Mouse (Mus musculus) midbrain, embryonic 15.5 days (tissue): ENCODE data around the gene Acot13. TPM values are rescaled to one million over a fixed set of nuclear protein-coding genes. Genes with fewer than 3 reads are reported as not detected.
A peak's percentile ranks its signal among the peaks of the same experiment; 100 is the strongest.

Source experiments
- ATAC-seq: fragments of 200-750 bp; cut with Nextera tagmentation; replicated peaks from 2 replicates; pipeline ENCODE4 v1.8.0; 2017; ENCODE audit warnings: moderate TSS enrichment
- H3K27ac ChIP-seq: fragments of 300-500 bp; sonication (generic); 2 replicates; pipeline ENCODE4 v1.5.1; 2015; ENCODE audit warnings: mild to moderate bottlenecking, inconsistent platforms
- H3K27me3 ChIP-seq: fragments of 300-500 bp; sonication (generic); replicated peaks from 2 replicates; pipeline ENCODE4 v1.6.1; 2015; ENCODE audit warnings: inconsistent platforms
- H3K36me3 ChIP-seq: fragments of 300-500 bp; sonication (generic); replicated peaks from 2 replicates; pipeline ENCODE4 v1.6.1; 2015; ENCODE audit warnings: inconsistent platforms
- H3K4me1 ChIP-seq: fragments of 300-500 bp; sonication (generic); 2 replicates; pipeline ENCODE4 v1.6.1; 2015; ENCODE audit warnings: inconsistent platforms
- H3K4me2 ChIP-seq: fragments of 300-500 bp; sonication (generic); 2 replicates; pipeline ENCODE4 v1.6.1; 2015; ENCODE audit warnings: inconsistent platforms, mild to moderate bottlenecking, moderate library complexity
- H3K4me3 ChIP-seq: fragments of 300-500 bp; sonication (generic); 2 replicates; pipeline ENCODE4 v1.5.1; 2015; ENCODE audit warnings: mild to moderate bottlenecking, inconsistent platforms
- H3K9ac ChIP-seq: fragments of 300-500 bp; sonication (generic); 2 replicates; pipeline ENCODE4 v1.6.1; 2015; ENCODE audit warnings: mild to moderate bottlenecking, inconsistent platforms
- H3K9me3 ChIP-seq: fragments of 300-500 bp; sonication (generic); 2 replicates; pipeline ENCODE4 v1.6.1; 2016; ENCODE audit warnings: inconsistent platforms
- WGBS: fragments of 180-500 bp; shearing (Covaris S2); methylation state at CpG from one replicate; pipeline ENCODE4 v1.1.7; 2015; ENCODE audit warnings: mixed read lengths; 5-methylcytosine and 5-hydroxymethylcytosine counted together
- polyA plus RNA-seq: library from polyadenylated mRNA; unstranded; fragments of >200 nt; fragmentation: Nextera tagmentation; extraction: Ambion mirVana; gene quantifications from 2 replicates; pipeline ENCODE4 v1.2.1, GENCODE M21; 2015

Gene Acot13
- polyA plus RNA-seq, result 43.5 and 49.2 TPM in 2 replicates

DNA sequence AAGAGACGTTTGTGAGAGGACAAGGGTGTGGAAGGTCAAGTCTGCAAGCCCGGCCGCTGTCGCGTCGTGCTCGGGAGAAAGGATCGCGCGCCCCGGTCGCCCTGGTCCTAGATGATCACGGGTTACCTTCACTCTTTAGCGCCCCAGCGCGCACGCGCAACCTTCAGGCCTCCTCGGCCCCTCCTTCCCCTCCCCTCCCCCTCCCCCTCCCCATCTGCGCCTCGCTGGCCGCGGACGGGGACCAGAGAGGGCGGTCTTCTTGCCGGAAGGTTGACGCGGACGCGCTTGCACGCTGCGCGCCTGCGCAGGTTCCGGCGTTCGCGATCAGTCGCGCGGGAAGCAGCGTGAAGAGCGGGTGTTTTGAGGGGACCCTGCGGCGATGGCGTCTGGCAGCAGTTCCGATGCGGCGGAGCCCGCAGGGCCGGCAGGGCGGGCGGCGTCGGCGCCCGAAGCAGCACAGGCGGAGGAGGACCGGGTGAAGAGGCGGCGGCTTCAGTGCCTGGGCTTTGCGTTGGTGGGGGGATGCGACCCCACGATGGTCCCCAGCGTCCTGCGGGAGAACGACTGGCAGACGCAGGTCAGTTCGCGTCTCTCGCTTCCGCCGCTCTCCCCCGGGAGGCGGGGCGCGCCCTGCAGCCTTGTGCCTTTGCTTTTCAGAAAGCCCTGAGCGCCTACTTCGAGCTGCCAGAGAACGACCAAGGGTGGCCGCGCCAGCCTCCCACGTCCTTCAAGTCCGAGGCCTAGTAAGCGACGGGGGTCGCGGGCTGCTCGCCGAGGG lies at the start of gene Acot13, which contains the start of gene Tdp2:
Gene Acot13 (minus strand): TSS at position 188 of the 778 bp plus-strand sequence.
Gene Tdp2 (plus strand): TSS at position 327 of the 778 bp plus-strand sequence.
- Histone ChIP-seq H3K27me3 (no peaks in the 10 kb centered on the region), H3K27ac (peak within 1 kb of the TSS; percentile 89), H3K4me1 (peaks cover 34% of the 10 kb centered on the region), H3K9ac (peak within 1 kb of the TSS; percentile 91), H3K4me3 (peak within 1 kb of the TSS; percentile 98), H3K4me2 (peak within 1 kb of the TSS; percentile 67), H3K9me3 (no peaks in the 10 kb centered on the region), H3K36me3 (no peaks in the 10 kb centered on the region)
- peak; percentile 97 for ATAC-seq
- under 1% methylated on average over 89 of the region's 90 CpGs for WGBS

DNA sequence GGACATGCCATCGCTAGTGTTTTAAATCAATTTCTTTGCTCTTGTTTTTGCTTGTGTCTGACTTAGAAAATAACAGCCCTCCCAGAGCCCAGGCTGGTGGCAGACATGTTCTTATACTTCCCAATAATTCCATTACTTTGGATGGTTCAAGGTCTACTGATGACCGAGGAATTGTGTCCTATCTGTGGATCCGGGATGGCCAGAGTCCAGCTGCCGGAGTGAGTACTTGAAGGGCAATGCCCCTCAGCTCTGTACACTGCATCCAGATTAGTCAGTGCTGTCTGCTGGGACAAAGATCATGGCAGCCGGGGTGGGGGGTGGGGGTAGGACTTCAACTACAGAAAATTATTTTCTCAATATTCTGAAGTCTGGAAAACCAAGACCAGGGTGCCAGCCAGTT lies 49.4 kb upstream of the Acot13 start:
- no peak for ATAC-seq
- Histone ChIP-seq H3K27me3 (no peaks in the 10 kb centered on the region), H3K4me3 (no peak overlapping the region), H3K27ac (no peak overlapping the region), H3K4me2 (no peak overlapping the region), H3K9ac (no peak overlapping the region), H3K9me3 (no peaks in the 10 kb centered on the region), H3K4me1 (no peaks in the 10 kb centered on the region), H3K36me3 (peaks cover 4% of the 10 kb centered on the region; the same call in 1 of the 2 replicates)
- 94% methylated on average over 5 of the region's 5 CpGs for WGBS

DNA sequence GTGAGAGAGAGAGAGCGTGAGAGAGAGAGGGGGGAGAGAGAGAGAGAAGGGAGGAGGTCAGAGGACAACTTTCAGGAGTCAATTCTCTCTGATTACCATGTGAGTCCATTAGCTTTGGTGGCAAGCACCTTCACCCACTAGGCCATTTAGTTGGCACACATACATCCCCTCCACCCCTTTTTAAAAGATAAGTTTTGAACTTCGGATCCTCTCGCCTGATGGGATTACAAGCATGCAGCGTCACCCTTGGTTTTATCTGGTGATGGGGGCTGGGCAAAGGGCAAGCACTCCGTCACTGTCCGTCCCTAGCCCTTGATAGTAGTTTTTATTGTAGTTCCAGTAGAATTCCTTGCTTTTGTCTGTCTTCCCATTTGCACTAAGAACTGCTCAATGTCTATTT lies 48.9 kb upstream of the Acot13 start:
- Histone ChIP-seq H3K36me3 (peaks cover 4% of the 10 kb centered on the region; the same call in 1 of the 2 replicates), H3K27ac (no peak overlapping the region), H3K4me3 (no peak overlapping the region), H3K27me3 (no peaks in the 10 kb centered on the region), H3K4me2 (no peak overlapping the region), H3K9me3 (no peaks in the 10 kb centered on the region), H3K4me1 (no peaks in the 10 kb centered on the region), H3K9ac (no peak overlapping the region)
- 87% methylated on average over 6 of the region's 6 CpGs for WGBS
- ATAC-seq, result no peak

DNA sequence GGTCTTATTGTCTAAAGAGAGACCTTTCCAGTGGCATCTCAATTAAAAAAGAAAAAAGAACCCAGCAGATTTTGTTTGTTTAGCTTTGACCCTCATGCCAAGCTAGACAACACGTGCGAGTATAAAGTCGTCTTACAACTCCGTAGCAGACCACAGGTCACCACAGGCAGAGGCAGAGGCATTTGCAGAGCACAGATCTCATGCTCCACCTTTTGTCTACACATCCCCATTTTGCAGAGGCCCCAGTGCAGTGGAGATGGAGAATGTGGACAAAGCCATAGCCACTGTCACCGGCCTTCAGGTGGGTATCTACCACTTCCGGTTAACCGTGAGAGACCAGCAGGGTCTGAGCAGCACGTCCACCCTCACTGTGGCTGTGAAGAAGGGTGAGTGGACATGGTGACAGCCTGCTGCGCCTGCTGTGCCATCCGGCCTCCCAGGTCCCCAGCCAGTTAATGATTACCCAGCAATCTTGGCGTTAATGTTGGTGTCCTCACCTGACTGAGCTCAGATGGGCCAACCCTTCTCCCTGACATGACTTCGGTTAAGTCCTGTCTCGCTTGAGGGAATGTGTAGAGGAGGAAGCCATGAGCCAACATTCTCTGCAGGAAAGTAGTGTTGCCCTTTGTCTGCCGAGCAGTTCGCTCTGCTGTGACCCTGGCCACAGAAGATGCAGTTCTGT lies 48.2 kb upstream of the Acot13 start:
- H3K4me2 ChIP-seq, result no peak overlapping the region
- no peaks in the 10 kb centered on the region for H3K27me3 ChIP-seq
- no peaks in the 10 kb centered on the region for H3K9me3 ChIP-seq
- no peak for ATAC-seq
- H3K4me3 ChIP-seq, result no peak overlapping the region
- no peak overlapping the region for H3K27ac ChIP-seq
- H3K9ac ChIP-seq, result no peak overlapping the region
- peaks cover 4% of the 10 kb centered on the region; the same call in 1 of the 2 replicates for H3K36me3 ChIP-seq
- WGBS, result 87% methylated on average over 15 of the region's 15 CpGs
- no peaks in the 10 kb centered on the region for H3K4me1 ChIP-seq

DNA sequence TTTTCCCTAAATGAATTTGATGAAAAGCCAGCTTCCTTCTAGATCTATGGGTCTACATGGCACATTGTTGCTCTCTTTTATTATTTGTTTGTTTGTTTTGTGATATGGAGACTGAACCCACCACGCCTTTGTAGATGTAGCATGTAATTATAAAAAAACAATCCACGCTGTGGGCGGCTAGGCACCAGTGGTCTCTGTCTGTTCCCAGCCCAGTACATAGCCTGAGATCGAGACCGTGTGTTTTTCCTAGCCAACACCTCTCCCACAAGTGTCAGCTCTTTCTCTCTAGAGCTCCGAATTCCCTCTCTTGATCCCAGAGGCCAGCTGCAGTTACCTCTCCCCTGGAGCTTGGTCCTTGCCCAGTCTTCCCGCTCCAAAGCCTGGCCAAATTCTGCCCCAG lies 36.9 kb upstream of the Acot13 start:
- H3K4me2 ChIP-seq, result no peak overlapping the region
- no peaks in the 10 kb centered on the region for H3K36me3 ChIP-seq
- H3K27ac ChIP-seq, result no peak overlapping the region
- no peaks in the 10 kb centered on the region for H3K27me3 ChIP-seq
- no peaks in the 10 kb centered on the region for H3K9me3 ChIP-seq
- H3K9ac ChIP-seq, result no peak overlapping the region
- H3K4me3 ChIP-seq, result no peak overlapping the region
- H3K4me1 ChIP-seq, result no peaks in the 10 kb centered on the region
- ATAC-seq, result no peak
- 93% methylated on average over 7 of the region's 7 CpGs for WGBS

DNA sequence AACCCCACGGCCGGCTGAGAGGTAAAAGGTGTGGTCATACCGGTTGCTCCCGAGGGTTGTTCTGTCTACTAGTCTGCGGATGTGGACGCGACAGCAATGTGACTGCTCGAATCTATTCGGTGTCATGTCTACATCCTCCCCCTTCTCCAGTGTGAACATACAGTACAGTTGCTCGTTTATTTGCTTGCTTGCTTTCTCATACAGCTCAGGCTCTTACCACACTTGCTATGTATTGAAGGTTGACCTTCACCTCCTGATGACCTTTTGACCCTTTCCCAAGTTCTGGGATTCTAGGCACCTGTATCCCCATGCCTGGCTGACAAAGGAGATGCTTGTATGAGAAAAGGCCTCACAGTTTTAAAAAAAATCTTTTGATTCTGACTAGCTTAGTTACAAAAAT lies 36.4 kb upstream of the Acot13 start:
- Histone ChIP-seq H3K36me3 (no peaks in the 10 kb centered on the region), H3K4me2 (no peak overlapping the region), H3K9ac (no peak overlapping the region), H3K9me3 (no peaks in the 10 kb centered on the region), H3K27ac (no peak overlapping the region), H3K27me3 (no peaks in the 10 kb centered on the region), H3K4me1 (no peaks in the 10 kb centered on the region), H3K4me3 (no peak overlapping the region)
- ATAC-seq, result no peak
- 91% methylated on average over 10 of the region's 10 CpGs for WGBS

DNA sequence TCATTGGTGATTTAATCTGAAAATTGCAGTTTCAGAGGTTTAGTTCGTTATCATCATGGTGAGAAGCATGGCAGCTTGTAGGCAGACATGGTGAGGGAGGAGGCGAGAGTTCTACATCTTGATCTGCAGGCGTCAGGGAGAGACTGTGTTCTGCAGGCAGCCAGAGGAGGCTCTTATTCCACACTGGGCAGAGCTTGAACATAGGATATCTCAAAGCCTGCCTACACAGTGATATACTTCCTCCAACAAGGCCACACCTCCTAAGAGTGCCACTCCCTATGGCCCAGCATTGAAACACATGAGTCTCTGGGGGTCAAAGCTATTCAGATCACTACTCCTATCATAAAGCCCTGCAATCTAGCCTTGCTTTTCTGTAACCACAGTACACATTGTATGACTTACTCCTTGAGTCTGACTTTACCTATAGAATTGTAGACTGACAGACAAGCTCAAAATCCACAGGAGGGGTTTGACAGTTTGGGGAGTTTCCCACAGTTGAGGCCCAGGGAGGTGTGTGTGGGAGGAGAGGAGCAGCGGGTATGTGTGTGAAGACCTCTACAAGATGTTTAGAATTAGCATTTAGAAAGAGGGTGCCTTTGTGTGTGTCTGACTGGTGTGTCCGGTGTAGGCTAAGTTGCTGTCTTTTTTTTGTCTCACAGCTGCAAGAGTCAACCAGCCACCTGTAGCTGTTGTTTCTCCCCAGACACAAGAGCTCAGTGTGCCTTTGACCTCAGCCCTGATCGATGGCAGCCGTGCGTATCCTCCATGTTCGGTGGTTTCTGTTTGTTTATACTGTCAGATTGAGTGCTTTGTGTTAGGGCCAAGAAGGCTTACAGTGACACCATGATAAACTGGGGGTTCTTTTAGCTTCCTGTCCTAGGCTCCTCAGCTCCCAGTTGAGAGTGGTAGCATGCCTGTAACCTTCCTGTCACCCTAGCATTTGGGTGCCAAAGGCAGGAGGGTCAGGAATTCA lies 35.4 kb upstream of the Acot13 start:
- Histone ChIP-seq H3K27me3 (no peaks in the 10 kb centered on the region), H3K36me3 (no peaks in the 10 kb centered on the region), H3K4me3 (no peak overlapping the region), H3K4me1 (no peaks in the 10 kb centered on the region), H3K27ac (no peak overlapping the region), H3K9ac (no peak overlapping the region), H3K4me2 (no peak overlapping the region), H3K9me3 (no peaks in the 10 kb centered on the region)
- WGBS, result 67% methylated on average over 9 of the region's 9 CpGs
- ATAC-seq, result no peak

DNA sequence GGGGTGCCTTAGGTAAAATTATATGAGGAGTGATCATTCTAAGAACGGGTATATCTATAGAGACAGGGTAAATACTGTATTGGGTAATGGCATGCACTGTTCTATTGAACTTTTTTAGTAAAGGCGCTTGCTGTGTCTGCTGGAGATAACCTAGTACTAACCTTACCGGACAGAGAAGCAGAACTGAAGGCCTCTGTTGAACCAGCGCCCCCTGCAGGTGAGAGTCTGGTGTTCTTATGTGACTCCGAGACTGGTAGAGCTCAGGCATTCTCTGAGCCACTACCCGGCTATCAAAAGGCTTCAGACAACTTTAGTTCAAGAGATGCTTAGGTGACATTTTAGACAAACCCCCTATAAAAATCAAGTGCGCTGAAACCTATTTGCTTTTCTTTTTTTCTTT lies 31.2 kb upstream of the Acot13 start:
- H3K4me3 ChIP-seq, result no peak overlapping the region
- H3K27me3 ChIP-seq, result no peaks in the 10 kb centered on the region
- no peak overlapping the region for H3K27ac ChIP-seq
- H3K4me2 ChIP-seq, result no peak overlapping the region
- WGBS, result 58% methylated on average over 7 of the region's 7 CpGs
- ATAC-seq, result no peak
- no peaks in the 10 kb centered on the region for H3K36me3 ChIP-seq
- no peak overlapping the region for H3K9ac ChIP-seq
- H3K9me3 ChIP-seq, result no peaks in the 10 kb centered on the region
- no peaks in the 10 kb centered on the region for H3K4me1 ChIP-seq

DNA sequence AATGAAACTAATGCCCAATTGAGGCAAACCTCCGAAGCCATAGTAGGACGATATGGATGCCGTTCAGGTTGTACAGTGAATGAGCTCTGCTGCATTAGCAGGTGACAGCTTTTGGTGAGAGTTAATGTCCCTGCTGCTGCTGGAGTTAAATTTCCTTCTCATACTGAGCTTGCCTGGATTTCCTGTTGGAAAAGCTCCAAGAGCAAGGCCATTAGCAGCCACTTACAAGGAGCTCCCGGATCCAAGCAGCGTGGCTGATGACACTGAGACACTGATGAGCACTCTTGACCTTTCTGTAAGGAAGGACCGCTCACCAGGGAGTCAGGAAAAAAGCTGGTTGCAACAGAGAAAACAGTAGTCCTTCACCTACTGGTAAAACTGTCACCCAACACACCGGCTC lies 30.7 kb upstream of the Acot13 start:
- Histone ChIP-seq H3K9me3 (no peaks in the 10 kb centered on the region), H3K4me1 (no peaks in the 10 kb centered on the region), H3K27ac (no peak overlapping the region), H3K4me3 (no peak overlapping the region), H3K36me3 (no peaks in the 10 kb centered on the region), H3K27me3 (no peaks in the 10 kb centered on the region), H3K9ac (no peak overlapping the region), H3K4me2 (no peak overlapping the region)
- no peak for ATAC-seq
- 87% methylated on average over 7 of the region's 7 CpGs for WGBS

DNA sequence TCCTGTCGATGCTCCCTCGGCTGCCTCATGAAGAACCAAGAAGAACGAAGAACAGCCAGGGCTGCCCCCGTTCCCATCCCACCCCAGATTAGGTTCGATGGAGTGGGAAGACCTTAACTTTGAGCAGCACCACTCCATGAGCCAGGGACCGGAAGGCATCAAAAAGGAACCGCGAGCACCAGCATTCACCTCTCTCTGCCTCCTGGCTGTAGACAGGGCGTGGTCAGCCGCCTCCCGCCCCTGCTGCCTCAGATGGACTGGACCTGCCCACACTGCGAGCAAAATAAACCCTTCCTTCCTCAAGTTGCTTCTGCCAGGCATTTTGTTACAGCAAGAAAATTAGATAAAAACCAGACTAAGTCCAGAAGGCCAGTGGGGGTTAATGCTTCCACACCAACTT lies 29.7 kb upstream of the Acot13 start:
- WGBS, result 84% methylated on average over 12 of the region's 12 CpGs
- H3K27me3 ChIP-seq, result no peaks in the 10 kb centered on the region
- H3K9ac ChIP-seq, result no peak overlapping the region
- H3K4me2 ChIP-seq, result no peak overlapping the region
- ATAC-seq, result no peak
- no peaks in the 10 kb centered on the region for H3K9me3 ChIP-seq
- H3K4me3 ChIP-seq, result no peak overlapping the region
- no peaks in the 10 kb centered on the region for H3K4me1 ChIP-seq
- no peak overlapping the region for H3K27ac ChIP-seq
- H3K36me3 ChIP-seq, result no peaks in the 10 kb centered on the region

DNA sequence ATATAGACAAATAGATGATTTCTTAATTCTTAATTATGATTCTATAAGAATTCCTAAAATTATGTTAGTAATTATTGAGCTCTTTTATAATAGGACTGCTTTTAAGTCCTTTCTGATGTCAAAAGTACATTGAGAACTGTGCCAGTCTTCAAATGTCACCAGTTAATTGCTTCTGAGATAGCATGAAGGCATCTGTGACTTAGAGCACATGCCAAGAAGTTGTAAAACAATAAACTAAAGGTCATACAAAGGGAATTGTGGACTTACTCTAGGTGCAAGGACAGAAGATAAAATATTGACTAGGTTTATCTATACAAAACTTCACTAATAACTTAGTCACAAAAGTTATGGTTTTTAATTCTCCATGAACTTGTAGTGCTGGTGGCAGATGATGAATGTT lies 27.8 kb upstream of the Acot13 start:
- no peak for ATAC-seq
- H3K27ac ChIP-seq, result no peak overlapping the region
- no peak overlapping the region for H3K4me3 ChIP-seq
- H3K9me3 ChIP-seq, result no peaks in the 10 kb centered on the region
- no peaks in the 10 kb centered on the region for H3K36me3 ChIP-seq
- no peak overlapping the region for H3K9ac ChIP-seq
- no peak overlapping the region for H3K4me2 ChIP-seq
- H3K27me3 ChIP-seq, result no peaks in the 10 kb centered on the region
- no peaks in the 10 kb centered on the region for H3K4me1 ChIP-seq

DNA sequence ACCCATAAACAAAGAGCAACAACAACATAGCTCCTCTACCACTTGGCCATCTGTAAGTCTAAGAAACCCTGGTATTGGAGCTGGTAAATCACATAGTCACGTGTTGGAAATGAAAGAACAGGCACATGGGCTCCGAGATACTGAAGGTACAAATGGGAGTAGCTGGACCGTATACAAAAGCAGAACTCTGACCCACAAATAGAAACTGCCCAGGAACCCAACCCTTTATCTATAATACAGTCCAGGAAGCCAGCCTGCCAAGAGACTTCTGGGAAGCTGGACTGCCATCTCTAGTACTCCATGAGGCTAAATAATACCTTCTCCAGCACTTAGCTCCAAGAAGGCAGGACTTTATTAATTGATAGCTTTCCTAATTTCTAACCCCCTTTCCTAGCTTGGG lies 21.2 kb upstream of the Acot13 start:
- WGBS, result 88% methylated on average over 3 of the region's 3 CpGs
- no peaks in the 10 kb centered on the region for H3K4me1 ChIP-seq
- no peaks in the 10 kb centered on the region for H3K36me3 ChIP-seq
- H3K27ac ChIP-seq, result no peak overlapping the region
- no peak for ATAC-seq
- H3K27me3 ChIP-seq, result no peaks in the 10 kb centered on the region
- H3K4me2 ChIP-seq, result no peak overlapping the region
- H3K9me3 ChIP-seq, result no peaks in the 10 kb centered on the region
- no peak overlapping the region for H3K4me3 ChIP-seq
- H3K9ac ChIP-seq, result no peak overlapping the region
